Mouse (Mus musculus): Measurements from ENCODE around the gene Tagln3. TPM values are rescaled to one million over a fixed set of nuclear protein-coding genes. Genes with fewer than 3 reads are reported as not detected.

The Tagln3 gene
- polyA plus RNA-seq, 1 experiment from 2014 or later, result 485 TPM

DNA sequence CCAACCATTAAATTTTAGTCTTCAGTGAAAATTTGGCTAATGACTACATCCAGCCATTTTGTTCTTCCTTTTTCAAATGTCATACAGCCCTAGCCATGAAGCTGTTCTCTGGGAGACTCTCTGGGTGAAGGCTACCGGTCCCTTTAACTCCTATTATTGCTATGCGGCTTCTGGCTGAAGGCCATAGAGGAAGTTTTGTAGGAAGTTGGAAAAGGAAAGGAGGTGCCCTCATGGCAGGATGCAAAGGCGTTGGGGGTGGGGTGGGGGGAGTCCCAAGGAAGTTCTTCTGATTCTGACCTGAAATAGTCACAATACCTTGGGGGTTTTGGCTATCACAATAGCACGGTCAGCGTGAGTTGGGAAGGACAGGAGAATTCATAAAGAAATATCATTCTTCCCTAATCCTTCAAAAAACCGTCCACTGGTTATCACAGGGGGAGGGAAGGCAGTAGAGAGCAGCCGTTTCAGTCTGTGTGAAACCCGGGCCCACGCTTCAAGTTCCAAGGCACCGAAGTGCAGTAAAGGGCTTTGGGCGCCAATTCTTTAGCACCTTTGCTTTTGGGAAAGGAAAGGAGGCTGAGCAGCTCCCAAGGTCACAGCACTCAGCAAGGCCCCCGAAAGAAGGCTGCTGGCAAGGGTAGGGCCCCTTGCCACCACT is 33.1 kb upstream of the Tagln3 start:
- Histone ChIP-seq H3K4me2 (replicated peaks) (no peak overlapping the region), H3K4me1 (replicated peaks; ENCODE audit: control insufficient read depth, insufficient read depth, low read length) (no peaks in the 10 kb centered on the region), H3K9ac (no peak overlapping the region), H3K36me3 (replicated peaks; ENCODE audit: control insufficient read depth, insufficient read depth) (no peaks in the 10 kb centered on the region), H3K9me3 (ENCODE audit: control insufficient read depth, low read length) (no peaks in the 10 kb centered on the region), H3K27me3 (ENCODE audit: control insufficient read depth, insufficient read depth, low read length) (no peaks in the 10 kb centered on the region), H3K27ac (0 out of 2 replicates have a peak overlapping the region, but pooled peaks have one; percentile 20), H3K4me3 (replicated peaks; ENCODE audit: low read length) (no peak overlapping the region)
- peak; percentile 31; the same call in 1 of the 2 replicates for ATAC-seq (ENCODE audit: low FRiP score)
- DNase-seq (ENCODE audit: low spot score), result no peak
- WGBS, result 88% methylated on average over 12 of the region's 12 CpGs

- no peaks in the 10 kb centered on the region for H3K36me3 ChIP-seq (replicated peaks; ENCODE audit: control insufficient read depth, insufficient read depth)
- no peaks in the 10 kb centered on the region for H3K9me3 ChIP-seq (ENCODE audit: control insufficient read depth, low read length)
- WGBS, result 43% methylated on average over 9 of the region's 9 CpGs
- H3K27ac ChIP-seq, result no peak overlapping the region
- H3K4me3 ChIP-seq (replicated peaks; ENCODE audit: low read length), result no peak overlapping the region
- H3K9ac ChIP-seq, result no peak overlapping the region
- H3K4me1 ChIP-seq (replicated peaks; ENCODE audit: control insufficient read depth, insufficient read depth, low read length), result no peaks in the 10 kb centered on the region
- DNase-seq (ENCODE audit: low spot score) (peak; percentile 88), ATAC-seq (ENCODE audit: low FRiP score) (peak; percentile 88)
- no peak overlapping the region for H3K4me2 ChIP-seq (replicated peaks)
- no peaks in the 10 kb centered on the region for H3K27me3 ChIP-seq (ENCODE audit: control insufficient read depth, insufficient read depth, low read length)
Observed at GRCm38 (mm10) chr16:45756855-45757254, 32.4 kb upstream of the Tagln3 start.

DNA sequence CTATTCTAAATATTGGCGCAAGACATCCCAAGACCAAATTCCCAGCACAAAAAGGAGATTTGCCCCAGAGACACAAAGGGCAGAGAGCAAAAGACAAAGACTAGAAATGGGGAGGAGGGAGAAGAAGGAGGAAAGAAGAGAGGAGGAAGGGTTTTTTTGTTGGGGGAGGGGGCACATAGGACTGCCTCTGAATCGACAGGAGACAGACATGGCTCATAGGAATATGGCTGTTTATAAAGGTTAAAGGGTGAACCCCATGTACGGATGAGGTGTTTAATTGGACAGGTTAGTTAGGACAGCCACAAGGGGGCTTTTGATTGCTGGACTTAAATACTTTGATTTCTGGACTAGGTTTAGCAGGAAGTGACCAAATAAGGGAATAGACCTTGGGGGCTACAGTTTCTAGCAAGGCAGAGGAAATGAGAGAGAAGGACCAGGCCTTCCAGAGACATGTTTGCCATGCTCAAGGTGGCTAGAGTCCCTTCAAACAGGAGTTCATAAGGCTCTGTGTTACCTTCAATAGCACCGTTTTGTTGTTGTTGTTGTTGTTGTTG is 19.3 kb upstream of the Tagln3 start:
- Histone ChIP-seq H3K27ac (peak overlapping the region; percentile 94), H3K4me2 (replicated peaks) (peak overlapping the region; percentile 71), H3K4me1 (replicated peaks; ENCODE audit: control insufficient read depth, insufficient read depth, low read length) (peaks cover 5% of the 10 kb centered on the region; the same call in 1 of the 2 replicates), H3K9ac (peak overlapping the region; percentile 86), H3K27me3 (ENCODE audit: control insufficient read depth, insufficient read depth, low read length) (no peaks in the 10 kb centered on the region), H3K36me3 (replicated peaks; ENCODE audit: control insufficient read depth, insufficient read depth) (peaks cover under 1% of the 10 kb centered on the region; the same call in 1 of the 2 replicates), H3K4me3 (replicated peaks; ENCODE audit: low read length) (peak overlapping the region; percentile 80), H3K9me3 (ENCODE audit: control insufficient read depth, low read length) (no peaks in the 10 kb centered on the region)
- ATAC-seq (ENCODE audit: low FRiP score) (no peak), DNase-seq (ENCODE audit: low spot score) (no peak)
- WGBS, result 64% methylated on average over 4 of the region's 4 CpGs

DNA sequence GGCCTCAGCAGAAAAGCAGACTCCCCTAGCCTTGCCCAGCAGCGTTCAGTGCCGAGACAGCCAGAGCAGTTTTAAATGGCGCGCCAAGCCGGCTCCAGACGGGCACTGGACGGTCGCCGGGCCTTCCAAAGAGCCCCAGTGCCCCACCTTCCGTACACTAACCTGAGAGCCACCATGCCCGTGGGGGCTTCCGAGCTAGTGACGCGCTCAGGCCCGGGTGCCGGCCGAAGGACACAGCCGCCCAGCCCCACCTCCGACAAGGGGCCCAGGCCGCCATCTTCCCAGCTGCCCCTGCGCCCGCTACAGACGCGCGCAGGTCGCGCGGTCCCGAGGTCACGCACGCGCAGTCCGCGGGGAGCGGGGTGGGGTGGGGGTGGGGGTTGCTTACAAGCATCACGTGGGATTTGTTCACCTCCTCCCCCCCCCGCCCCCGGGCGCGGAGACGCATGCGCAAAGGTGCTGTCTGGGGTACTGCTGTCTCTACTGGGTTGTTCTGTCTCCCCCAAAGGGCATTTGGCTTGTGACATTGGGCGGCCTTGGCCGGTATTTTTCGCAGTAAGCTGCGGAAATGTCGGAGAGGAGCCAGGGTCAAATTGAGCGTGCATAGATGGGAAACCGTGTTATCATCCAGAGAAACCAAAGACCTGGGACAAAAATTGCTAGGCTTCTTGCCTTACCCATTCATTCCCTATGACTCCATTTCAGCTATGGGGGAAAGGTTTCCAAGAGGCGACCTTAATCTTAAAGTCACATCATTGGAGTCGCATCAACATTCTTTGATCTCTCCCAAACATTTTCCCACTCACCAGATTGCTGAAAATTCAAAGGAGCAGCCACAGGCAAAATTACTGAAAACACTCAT is 18.4 kb upstream of the Tagln3 start, which contains the start of gene Abhd10:
Gene Abhd10 (minus strand): TSS at position 341 of the 862 bp plus-strand sequence.
- Histone ChIP-seq H3K9ac (peak within 1 kb of the TSS; percentile 86), H3K36me3 (replicated peaks; ENCODE audit: control insufficient read depth, insufficient read depth) (peaks cover 6% of the 10 kb centered on the region), H3K27ac (peak within 1 kb of the TSS; percentile 94), H3K9me3 (ENCODE audit: control insufficient read depth, low read length) (no peaks in the 10 kb centered on the region), H3K4me2 (replicated peaks) (peak within 1 kb of the TSS; percentile 71), H3K4me1 (replicated peaks; ENCODE audit: control insufficient read depth, insufficient read depth, low read length) (peaks cover 5% of the 10 kb centered on the region; the same call in 1 of the 2 replicates), H3K4me3 (replicated peaks; ENCODE audit: low read length) (peak within 1 kb of the TSS; percentile 80), H3K27me3 (ENCODE audit: control insufficient read depth, insufficient read depth, low read length) (no peaks in the 10 kb centered on the region)
- ATAC-seq (ENCODE audit: low FRiP score) (peak; percentile 98), DNase-seq (ENCODE audit: low spot score) (peak; percentile 97)
- whole genome bisulfite sequencing, result 1% methylated on average over 43 of the region's 51 CpGs

DNA sequence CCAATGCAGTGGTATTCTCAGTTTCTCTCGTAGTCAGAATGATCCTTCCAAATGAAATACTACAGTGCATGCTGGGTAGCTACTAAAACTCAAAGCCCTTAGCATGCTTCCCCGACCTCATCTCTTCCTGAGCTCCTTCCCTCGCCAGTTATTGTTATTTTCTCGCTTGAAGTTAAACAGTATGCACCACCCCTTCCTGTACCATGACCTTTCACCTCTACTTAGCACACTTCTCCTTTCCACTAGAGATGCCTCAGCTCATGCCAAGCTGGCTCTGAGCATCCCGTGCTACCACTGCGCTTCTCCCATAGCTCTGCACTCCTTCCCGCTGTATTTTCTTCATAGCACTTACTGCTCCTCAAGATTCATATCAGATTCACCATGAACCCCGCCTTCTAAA is 13.5 kb upstream of the Tagln3 start:
- Histone ChIP-seq H3K27ac (no peak overlapping the region), H3K4me2 (replicated peaks) (no peak overlapping the region), H3K4me3 (replicated peaks; ENCODE audit: low read length) (no peak overlapping the region), H3K27me3 (ENCODE audit: control insufficient read depth, insufficient read depth, low read length) (no peaks in the 10 kb centered on the region), H3K4me1 (replicated peaks; ENCODE audit: control insufficient read depth, insufficient read depth, low read length) (no peaks in the 10 kb centered on the region; the same call in 1 of the 2 replicates), H3K9me3 (ENCODE audit: control insufficient read depth, low read length) (no peaks in the 10 kb centered on the region), H3K36me3 (replicated peaks; ENCODE audit: control insufficient read depth, insufficient read depth) (peaks cover 41% of the 10 kb centered on the region), H3K9ac (no peak overlapping the region)
- 91% methylated on average over 8 of the region's 8 CpGs for WGBS
- DNase-seq (ENCODE audit: low spot score) (no peak), ATAC-seq (ENCODE audit: low FRiP score) (no peak)

GRCm38 (mm10) chr16:45736724-45737123 is 12.3 kb upstream of the Tagln3 start:
- H3K4me3 ChIP-seq (replicated peaks; ENCODE audit: low read length), result no peak overlapping the region
- DNase-seq (ENCODE audit: low spot score) (no peak), ATAC-seq (ENCODE audit: low FRiP score) (no peak)
- peaks cover 51% of the 10 kb centered on the region for H3K36me3 ChIP-seq (replicated peaks; ENCODE audit: control insufficient read depth, insufficient read depth)
- H3K9ac ChIP-seq, result no peak overlapping the region
- 94% methylated on average over 3 of the region's 3 CpGs for WGBS
- H3K4me2 ChIP-seq (replicated peaks), result no peak overlapping the region
- no peaks in the 10 kb centered on the region for H3K27me3 ChIP-seq (ENCODE audit: control insufficient read depth, insufficient read depth, low read length)
- no peak overlapping the region for H3K27ac ChIP-seq
- no peaks in the 10 kb centered on the region for H3K9me3 ChIP-seq (ENCODE audit: control insufficient read depth, low read length)
- no peaks in the 10 kb centered on the region; the same call in 1 of the 2 replicates for H3K4me1 ChIP-seq (replicated peaks; ENCODE audit: control insufficient read depth, insufficient read depth, low read length)

- 87% methylated on average over 5 of the region's 5 CpGs for WGBS
- no peaks in the 10 kb centered on the region for H3K27me3 ChIP-seq (ENCODE audit: control insufficient read depth, insufficient read depth, low read length)
Observed at GRCm38 (mm10) chr16:45729163-45729562, 4.8 kb upstream of the Tagln3 start.

DNA sequence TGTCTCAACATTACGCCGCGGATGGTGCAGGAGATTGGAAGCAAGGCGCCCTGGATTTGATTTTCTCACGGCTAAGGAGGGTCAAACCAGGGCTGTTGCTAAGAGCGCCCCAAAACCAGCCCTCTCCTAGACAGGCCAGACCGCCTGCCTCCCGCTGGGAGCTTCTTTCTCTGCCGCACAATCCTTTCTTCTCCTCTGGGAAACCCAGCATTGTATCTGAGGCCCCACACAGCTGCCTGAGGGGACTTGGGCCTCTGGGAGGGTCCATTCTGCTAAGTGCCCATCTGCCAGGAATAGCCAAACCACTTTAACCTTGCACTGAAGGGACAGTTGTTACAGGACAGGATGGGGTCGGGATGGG is 314 bp upstream of the Tagln3 start:
- Histone ChIP-seq H3K27ac (peak overlapping the region; percentile 96), H3K4me3 (replicated peaks; ENCODE audit: low read length) (peak overlapping the region; percentile 52), H3K9me3 (ENCODE audit: control insufficient read depth, low read length) (no peaks in the 10 kb centered on the region), H3K9ac (peak overlapping the region; percentile 86), H3K36me3 (replicated peaks; ENCODE audit: control insufficient read depth, insufficient read depth) (peaks cover 30% of the 10 kb centered on the region), H3K4me2 (replicated peaks) (peak overlapping the region; percentile 71), H3K27me3 (ENCODE audit: control insufficient read depth, insufficient read depth, low read length) (no peaks in the 10 kb centered on the region), H3K4me1 (replicated peaks; ENCODE audit: control insufficient read depth, insufficient read depth, low read length) (peaks cover 32% of the 10 kb centered on the region)
- ATAC-seq (ENCODE audit: low FRiP score), result peak; percentile 75
- no peak for DNase-seq (ENCODE audit: low spot score)
- WGBS, result 0% methylated on average over 10 of the region's 10 CpGs

More at GRCm38 (mm10) chr16:45729163-45729562, 4.8 kb upstream of the Tagln3 start:
- Histone ChIP-seq H3K27ac (no peak overlapping the region), H3K36me3 (replicated peaks; ENCODE audit: control insufficient read depth, insufficient read depth) (peaks cover 44% of the 10 kb centered on the region), H3K4me1 (replicated peaks; ENCODE audit: control insufficient read depth, insufficient read depth, low read length) (no peaks in the 10 kb centered on the region), H3K4me3 (replicated peaks; ENCODE audit: low read length) (no peak overlapping the region), H3K9me3 (ENCODE audit: control insufficient read depth, low read length) (no peaks in the 10 kb centered on the region), H3K9ac (no peak overlapping the region), H3K4me2 (replicated peaks) (no peak overlapping the region)
- ATAC-seq (ENCODE audit: low FRiP score), result no peak
- DNase-seq (ENCODE audit: low spot score), result no peak
